Mouse (Mus musculus) small intestine, adult 2 months (tissue): Measurements from ENCODE around the gene Acy3. TPM values are rescaled to one million over a fixed set of nuclear protein-coding genes. Genes with fewer than 3 reads are reported as not detected.
"Not testable (repeated sequence)": the region's sequence is repeated elsewhere in the genome, so short reads cannot be mapped to it uniquely, and the experiment has no call there.

Source experiments
- H3K27ac ChIP-seq: fragments of 200-500 bp; 2 replicates; pipeline ENCODE4 v1.5.1; 2012; ENCODE audit warnings: low read depth, low read length, control low read depth, inconsistent platforms; ENCODE audit not compliant: insufficient read depth
- H3K27me3 ChIP-seq: fragments of 200-500 bp; 2 replicates; pipeline ENCODE4 v1.6.1; 2012; ENCODE audit warnings: mild to moderate bottlenecking, moderate library complexity, low read length, inconsistent platforms; ENCODE audit not compliant: control insufficient read depth, insufficient read depth
- H3K36me3 ChIP-seq: fragments of 200-500 bp; 2 replicates; pipeline ENCODE4 v1.6.1; 2012; ENCODE audit warnings: mild to moderate bottlenecking, low read length, control low read depth, inconsistent platforms; ENCODE audit not compliant: control insufficient read depth, insufficient read depth
- H3K4me1 ChIP-seq: fragments of 200-500 bp; 2 replicates; pipeline ENCODE4 v1.6.1; 2012; ENCODE audit warnings: low read length, inconsistent platforms, mixed read lengths; ENCODE audit not compliant: control insufficient read depth, insufficient read depth, insufficient read length
- H3K4me3 ChIP-seq: fragments of 200-500 bp; 2 replicates; pipeline ENCODE4 v1.5.1; 2012; ENCODE audit warnings: low read depth, mild to moderate bottlenecking, control low read depth, inconsistent platforms, low read length, moderate library complexity
- CTCF ChIP-seq: fragments of 200-500 bp; IDR thresholded peaks from 2 replicates; pipeline ENCODE4 v1.5.1; 2012; ENCODE audit warnings: low read depth, mild to moderate bottlenecking, control low read depth, inconsistent platforms, low read length, moderate library complexity, mixed read lengths; ENCODE audit not compliant: insufficient replicate concordance, insufficient read length; ENCODE audit errors: extremely low read depth
- POLR2A ChIP-seq: fragments of 200-500 bp; IDR thresholded peaks from 2 replicates; pipeline ENCODE4 v1.6.1; 2012; ENCODE audit warnings: low read depth, mild to moderate bottlenecking, control low read depth, inconsistent platforms, low read length, moderate library complexity
- WGBS: fragments of 180-500 bp; shearing (Covaris S2); methylation state at CpG from one replicate; pipeline ENCODE4 v1.1.7; 2018; 5-methylcytosine and 5-hydroxymethylcytosine counted together
- polyA plus RNA-seq: library from polyadenylated mRNA; depleted of rRNA; stranded (reverse); fragments of >200 nt; gene quantifications from 2 replicates; pipeline ENCODE4 v1.2.3, GENCODE M21; 2012

The Acy3 gene
- polyA plus RNA-seq, 1 experiment = 147 TPM

DNA sequence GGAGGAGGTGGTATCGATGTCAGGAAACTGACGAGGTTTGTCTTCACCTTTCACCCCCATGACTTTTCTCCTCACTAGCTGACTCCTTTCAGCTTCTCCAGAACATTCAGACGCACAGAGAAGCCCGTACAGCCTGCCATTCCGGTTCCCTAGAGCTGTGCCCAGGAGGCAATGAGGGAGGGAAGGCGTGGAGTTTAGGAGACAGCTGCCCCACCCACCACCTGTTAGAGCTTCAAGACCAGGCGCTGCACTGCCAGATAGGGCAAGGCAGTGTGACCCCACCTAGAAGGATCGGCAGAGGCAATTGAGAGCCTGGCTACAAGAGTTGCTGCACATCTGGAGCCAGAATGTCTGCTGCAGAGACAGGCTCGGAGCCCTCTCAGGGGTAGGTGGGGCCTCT lies 14.1 kb upstream of the Acy3 start, which contains the start of gene Aldh3b2:
Gene Aldh3b2 (plus strand): TSS at position 100 of the 400 bp plus-strand sequence.
- no peaks in the 10 kb centered on the region for H3K27me3 ChIP-seq
- no peaks in the 10 kb centered on the region for H3K36me3 ChIP-seq
- H3K4me3 ChIP-seq = no peak within 1 kb of the TSS
- peaks cover 18% of the 10 kb centered on the region for H3K4me1 ChIP-seq
- 0 out of 2 replicates have a peak within 1 kb of the TSS, but pooled peaks have one; percentile 3 for H3K27ac ChIP-seq
- WGBS = 18% methylated on average over 9 of the region's 9 CpGs
- no peak for TF ChIP-seq CTCF
- TF ChIP-seq POLR2A = no peak

DNA sequence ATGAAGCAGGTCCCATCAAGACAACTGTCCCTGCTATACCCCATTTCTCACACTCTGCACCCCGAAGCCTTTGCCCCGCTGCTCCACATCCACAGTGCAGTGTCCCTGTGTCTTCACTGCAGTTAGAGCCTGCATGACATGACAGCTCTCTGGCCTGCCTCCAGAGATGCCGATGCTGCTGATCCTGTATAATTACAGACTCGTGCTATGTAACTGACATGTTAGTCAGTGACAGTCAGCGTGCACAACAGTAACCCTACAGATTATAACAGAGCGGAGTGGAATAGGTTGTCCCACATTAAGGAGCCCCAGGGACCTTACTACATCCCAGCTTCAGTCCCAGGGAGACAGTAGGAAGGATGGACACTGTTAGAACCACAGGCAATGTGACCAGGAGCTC lies 11.8 kb upstream of the Acy3 start:
- not testable (repeated sequence) for H3K4me3 ChIP-seq, H3K27ac ChIP-seq, H3K27me3 ChIP-seq, H3K36me3 ChIP-seq
- WGBS = 96% methylated on average over 6 of the region's 6 CpGs
- H3K4me1 ChIP-seq = peaks cover 17% of the 10 kb centered on the region

DNA sequence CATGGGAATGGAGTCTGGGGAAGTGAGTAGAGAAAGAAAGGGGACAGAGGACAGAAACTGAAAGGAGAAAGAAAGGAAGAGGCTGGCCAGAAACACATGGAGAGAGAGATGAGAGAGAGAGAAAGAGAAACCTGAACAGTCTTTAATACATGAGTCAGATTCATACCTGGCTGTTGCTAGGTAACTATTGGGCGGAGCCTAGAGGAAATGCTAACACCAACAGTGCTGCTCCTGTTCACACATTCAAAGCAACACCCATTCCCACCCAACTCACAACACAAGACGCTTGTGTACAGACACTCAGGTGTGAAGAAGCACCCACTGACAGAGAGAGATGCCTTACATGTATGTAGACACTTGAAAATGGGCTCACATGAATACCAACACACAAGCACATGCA lies 10.5 kb upstream of the Acy3 start:
- WGBS = 40% methylated on average over 2 of the region's 2 CpGs
- TF ChIP-seq CTCF = no peak
- no peak for TF ChIP-seq POLR2A
- Histone ChIP-seq H3K27ac (no peak overlapping the region), H3K4me1 (peaks cover 12% of the 10 kb centered on the region), H3K4me3 (no peak overlapping the region), H3K27me3 (no peaks in the 10 kb centered on the region), H3K36me3 (no peaks in the 10 kb centered on the region)

DNA sequence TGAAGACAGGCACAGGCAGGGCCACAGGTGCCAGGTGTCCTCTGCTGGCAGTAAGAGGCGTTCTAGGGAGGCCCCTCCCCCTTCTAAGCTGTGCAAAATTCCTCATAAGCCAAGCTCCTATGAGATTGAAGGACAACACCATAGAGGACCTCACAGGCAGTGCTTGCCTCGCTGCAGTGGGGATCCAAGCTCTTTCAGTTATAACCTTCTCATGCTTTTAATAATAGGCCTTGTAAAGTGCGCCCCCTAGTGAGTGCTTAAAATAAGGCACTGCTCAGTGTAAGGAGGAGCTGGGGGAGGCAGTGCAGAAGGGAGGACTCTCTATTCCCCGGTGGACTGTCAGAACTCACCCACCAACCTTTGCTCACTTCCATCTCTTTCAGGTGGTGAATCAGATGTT lies 6.1 kb upstream of the Acy3 start:
- no peak overlapping the region for H3K4me3 ChIP-seq
- no peaks in the 10 kb centered on the region for H3K27me3 ChIP-seq
- WGBS = 4% methylated on average over 4 of the region's 4 CpGs
- H3K4me1 ChIP-seq = peaks cover 10% of the 10 kb centered on the region; the same call in 1 of the 2 replicates
- TF ChIP-seq POLR2A = no peak
- peak; percentile 78; the same call in 1 of the 2 replicates for TF ChIP-seq CTCF
- no peak overlapping the region for H3K27ac ChIP-seq
- no peaks in the 10 kb centered on the region for H3K36me3 ChIP-seq

DNA sequence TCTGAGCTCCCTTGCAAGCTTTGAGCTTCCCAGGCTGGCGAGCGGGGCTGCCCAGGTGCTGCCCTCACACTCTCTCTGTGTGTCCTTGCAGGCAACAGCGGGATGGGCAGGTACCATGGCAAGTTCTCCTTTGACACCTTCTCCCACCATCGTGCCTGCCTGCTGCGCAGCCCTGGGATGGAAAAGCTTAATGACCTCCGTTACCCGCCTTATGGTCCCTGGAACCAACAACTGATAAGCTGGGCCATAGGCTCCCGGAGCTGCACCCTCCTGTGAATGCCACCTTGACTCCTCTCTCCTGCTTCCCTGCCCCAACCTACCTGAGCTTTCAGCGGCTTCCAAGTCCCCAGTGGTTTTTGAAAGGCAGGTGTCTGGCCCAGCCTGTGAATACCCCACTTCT lies 5.5 kb upstream of the Acy3 start:
- WGBS = 51% methylated on average over 9 of the region's 9 CpGs
- Histone ChIP-seq H3K27me3 (no peaks in the 10 kb centered on the region), H3K4me1 (peaks cover 16% of the 10 kb centered on the region), H3K4me3 (no peak overlapping the region), H3K36me3 (no peaks in the 10 kb centered on the region), H3K27ac (no peak overlapping the region)
- TF ChIP-seq POLR2A (no peak), CTCF (no peak)

DNA sequence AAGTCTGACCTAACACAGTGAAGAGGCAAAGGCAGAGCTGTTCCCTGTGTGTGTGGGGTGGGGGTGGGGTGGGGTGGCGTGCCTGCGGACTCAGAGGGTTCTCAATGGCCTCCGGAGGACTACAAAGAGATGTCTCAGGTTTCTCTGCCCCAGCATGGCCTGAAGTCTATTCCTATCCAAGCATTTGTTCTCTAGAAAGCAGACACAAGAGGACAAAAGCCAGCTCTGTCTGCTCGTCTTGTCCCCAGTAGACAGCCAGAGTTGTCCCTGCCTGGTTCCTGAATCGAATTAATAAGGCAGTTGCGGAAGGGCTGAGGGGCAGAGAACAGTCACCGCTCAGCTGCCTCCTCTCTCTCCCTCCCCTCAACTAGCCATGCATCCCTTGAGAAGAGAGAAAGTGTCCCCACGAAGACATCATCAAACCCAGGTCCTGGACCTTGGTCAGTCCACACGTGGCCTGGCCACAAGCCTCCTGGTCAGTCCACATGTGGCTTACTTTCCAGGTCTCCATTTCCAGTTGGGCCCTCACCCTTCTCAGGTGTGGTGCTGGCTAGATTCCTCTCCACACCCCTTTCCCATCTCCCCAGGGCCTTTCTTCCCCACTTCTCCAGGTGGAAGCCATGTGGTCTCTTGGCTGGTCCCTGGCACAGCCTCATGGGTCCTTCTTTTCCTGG lies 2.7 kb upstream of the Acy3 start:
- H3K36me3 ChIP-seq = no peaks in the 10 kb centered on the region; the same call in 1 of the 2 replicates
- WGBS = 82% methylated on average over 9 of the region's 9 CpGs
- TF ChIP-seq POLR2A (no peak), CTCF (no peak)

DNA sequence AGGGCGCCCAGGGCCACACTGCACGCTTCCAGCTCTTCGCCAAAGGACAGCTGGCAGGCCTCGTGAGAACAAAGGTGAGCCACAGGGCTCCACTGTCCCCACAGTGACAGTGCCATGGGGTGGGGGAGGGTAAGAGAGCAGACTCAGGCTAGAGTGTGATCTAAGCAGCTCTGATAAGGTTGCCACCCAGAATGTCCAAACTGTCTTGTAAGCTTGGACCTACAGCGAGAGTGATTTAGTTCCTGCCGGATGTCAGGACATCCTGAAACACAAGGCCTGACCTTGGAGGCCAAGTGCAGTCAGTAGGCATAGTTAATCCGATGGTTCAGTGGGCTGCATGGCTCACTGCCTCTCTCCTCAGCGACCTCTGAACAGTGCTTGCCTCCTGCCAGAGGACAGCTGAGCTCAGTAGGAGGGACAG lies 1.1 kb upstream of the Acy3 start:
- 32% methylated on average over 8 of the region's 8 CpGs for WGBS
- no peaks in the 10 kb centered on the region; the same call in 1 of the 2 replicates for H3K36me3 ChIP-seq
- peaks cover 25% of the 10 kb centered on the region for H3K4me1 ChIP-seq
- peak overlapping the region; percentile 84 for H3K27ac ChIP-seq
- no peaks in the 10 kb centered on the region for H3K27me3 ChIP-seq
- no peak for TF ChIP-seq POLR2A
- TF ChIP-seq CTCF = no peak
- H3K4me3 ChIP-seq = no peak overlapping the region

More for the DNA sequence above, 2.7 kb upstream of the Acy3 start:
- Histone ChIP-seq H3K27me3 (no peaks in the 10 kb centered on the region), H3K4me1 (peaks cover 25% of the 10 kb centered on the region), H3K4me3 (no peak overlapping the region), H3K27ac (no peak overlapping the region)
